Mouse (Mus musculus): Measurements from ENCODE around the gene Ormdl3. TPM values are rescaled to one million over a fixed set of nuclear protein-coding genes. Genes with fewer than 3 reads are reported as not detected.
A peak's percentile ranks its signal among the peaks of the same experiment; 100 is the strongest.
"Not testable (repeated sequence)": the region's sequence is repeated elsewhere in the genome, so short reads cannot be mapped to it uniquely, and the experiment has no call there.

The Ormdl3 gene
- polyA plus RNA-seq (2014; fragmentation: Nextera tagmentation; extraction: Ambion mirVana) = 7.2 and 8.5 TPM in 2 replicates

DNA sequence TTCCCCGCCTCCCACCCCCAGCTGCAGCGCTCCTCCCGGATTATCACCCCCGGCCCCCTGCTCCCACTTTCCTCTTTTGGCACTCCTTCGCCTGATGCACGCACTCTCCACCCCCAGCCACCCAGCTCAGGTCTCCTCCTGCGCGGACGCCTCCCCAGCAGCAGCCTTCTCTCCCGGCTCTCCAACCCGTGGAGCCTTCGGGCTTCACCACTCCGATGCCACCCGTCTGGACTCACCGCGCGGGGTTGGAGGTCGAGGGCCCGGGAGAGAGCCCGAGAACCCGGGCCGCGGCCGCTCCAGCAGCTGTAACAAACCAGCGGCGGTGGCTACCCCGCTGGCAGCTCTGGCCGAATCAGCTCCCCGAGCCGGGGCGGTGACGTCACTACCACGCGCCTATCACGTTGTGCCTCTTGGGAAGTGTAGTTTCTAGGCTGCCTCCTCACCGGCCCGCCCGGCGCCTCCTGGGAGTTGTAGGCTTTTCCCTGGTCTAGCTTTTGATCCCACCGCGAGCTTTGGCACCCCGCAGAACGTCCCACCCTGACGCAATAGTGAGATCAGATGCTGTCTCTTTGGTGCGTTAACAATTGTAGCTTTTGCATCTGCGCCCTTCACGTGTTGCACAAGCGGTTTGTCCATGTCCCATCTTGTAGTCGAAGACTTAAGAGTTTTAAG lies at the start of gene Ormdl3:
Gene Ormdl3 (minus strand): TSS at position 477 of the 672 bp plus-strand sequence.
- peak within 1 kb of the TSS; percentile 59 for H3K4me2 ChIP-seq (ENCODE audit: low read length)
- peaks cover 43% of the 10 kb centered on the region for H3K4me1 ChIP-seq (replicated peaks; ENCODE audit: control insufficient read depth, insufficient read depth, low read length)
- under 1% methylated on average over 49 of the region's 49 CpGs for WGBS

DNA sequence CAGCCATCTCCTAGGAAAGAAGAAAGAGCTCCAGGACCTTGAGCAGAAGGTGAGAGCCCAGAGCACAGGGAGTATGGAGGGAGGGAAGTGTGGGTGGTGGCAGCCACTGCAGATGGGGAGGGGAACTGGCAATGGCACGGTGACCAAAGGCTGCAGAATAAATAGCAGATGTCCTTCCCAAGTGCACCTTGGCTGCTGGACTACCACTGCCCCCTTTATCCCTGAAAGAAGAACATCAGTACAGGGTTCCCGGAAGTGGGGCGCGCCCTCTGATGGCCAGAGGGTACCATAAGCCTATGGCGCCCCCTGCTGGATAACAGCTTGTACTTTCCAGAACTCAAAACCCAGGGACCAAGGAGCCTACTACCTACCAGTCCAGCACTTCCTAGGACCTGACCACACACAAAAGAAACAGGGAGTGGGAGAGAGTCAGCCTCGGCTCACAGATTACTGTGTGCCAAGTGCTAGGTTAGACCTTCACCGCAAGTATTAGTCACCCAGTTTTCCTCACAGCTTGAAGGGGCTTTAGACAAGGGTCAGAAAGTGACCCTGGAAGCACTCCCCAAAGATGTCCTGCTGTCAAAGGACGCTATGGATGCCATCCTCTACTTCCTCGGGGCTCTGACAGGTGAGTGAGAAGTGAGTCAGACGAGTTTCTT lies 48.3 kb upstream of the Ormdl3 start:
- not testable (repeated sequence) for H3K36me3 ChIP-seq (ENCODE audit: control insufficient read depth, insufficient read depth, low read length); H3K4me2 ChIP-seq (ENCODE audit: low read length); H3K27ac ChIP-seq (ENCODE audit: low read depth); H3K4me3 ChIP-seq (ENCODE audit: low read depth, low read length); H3K9me3 ChIP-seq (ENCODE audit: control insufficient read depth, low read length); H3K27me3 ChIP-seq (replicated peaks; ENCODE audit: control insufficient read depth, insufficient read depth, low read length); ATAC-seq (replicated peaks; ENCODE audit: low FRiP score, low TSS enrichment, low read depth); H3K4me1 ChIP-seq (replicated peaks; ENCODE audit: control insufficient read depth, insufficient read depth, low read length); H3K9ac ChIP-seq (ENCODE audit: low read length)
- peak; percentile 57 for DNase-seq (ENCODE audit: low spot score)
- 41% methylated on average over 10 of the region's 10 CpGs for WGBS

More for the DNA sequence above, at the start of gene Ormdl3:
- ATAC-seq (replicated peaks; ENCODE audit: low FRiP score, low TSS enrichment, low read depth) (peak; percentile 91), DNase-seq (ENCODE audit: low spot score) (peak; percentile 99)
- Histone ChIP-seq H3K4me3 (ENCODE audit: low read depth, low read length) (peak within 1 kb of the TSS; percentile 83), H3K27me3 (replicated peaks; ENCODE audit: control insufficient read depth, insufficient read depth, low read length) (no peaks in the 10 kb centered on the region), H3K27ac (ENCODE audit: low read depth) (peak within 1 kb of the TSS; percentile 84), H3K9ac (ENCODE audit: low read length) (peak within 1 kb of the TSS; percentile 73), H3K36me3 (ENCODE audit: control insufficient read depth, insufficient read depth, low read length) (peaks cover 15% of the 10 kb centered on the region), H3K9me3 (ENCODE audit: control insufficient read depth, low read length) (no peaks in the 10 kb centered on the region)

DNA sequence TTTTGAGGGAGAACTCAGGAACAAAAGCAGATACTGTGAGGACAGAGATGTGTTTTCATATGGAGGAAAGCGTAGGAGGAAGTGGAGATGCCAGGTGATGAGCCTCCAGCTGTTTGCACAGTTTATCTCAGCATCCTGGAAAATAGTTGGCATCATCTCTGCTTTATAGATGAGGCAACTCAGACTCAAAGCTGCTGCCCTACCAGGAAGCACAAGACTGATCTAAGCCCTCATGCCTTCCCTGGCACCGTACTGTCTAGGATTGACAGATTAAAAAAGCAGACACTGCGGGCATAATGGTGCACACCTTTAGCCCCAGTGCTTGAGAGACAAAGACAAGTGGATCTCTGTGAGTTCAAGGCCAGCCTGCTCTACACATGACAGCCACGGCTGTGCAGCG lies 43.5 kb upstream of the Ormdl3 start:
- 91% methylated on average over 5 of the region's 5 CpGs for WGBS
- no peak for ATAC-seq (replicated peaks; ENCODE audit: low FRiP score, low TSS enrichment, low read depth)
- Histone ChIP-seq H3K4me1 (replicated peaks; ENCODE audit: control insufficient read depth, insufficient read depth, low read length) (no peaks in the 10 kb centered on the region), H3K36me3 (ENCODE audit: control insufficient read depth, insufficient read depth, low read length) (no peaks in the 10 kb centered on the region), H3K9me3 (ENCODE audit: control insufficient read depth, low read length) (no peaks in the 10 kb centered on the region), H3K4me3 (ENCODE audit: low read depth, low read length) (no peak overlapping the region), H3K27me3 (replicated peaks; ENCODE audit: control insufficient read depth, insufficient read depth, low read length) (no peaks in the 10 kb centered on the region), H3K9ac (ENCODE audit: low read length) (no peak overlapping the region), H3K27ac (ENCODE audit: low read depth) (no peak overlapping the region), H3K4me2 (ENCODE audit: low read length) (no peak overlapping the region)
- no peak for DNase-seq (ENCODE audit: low spot score)

DNA sequence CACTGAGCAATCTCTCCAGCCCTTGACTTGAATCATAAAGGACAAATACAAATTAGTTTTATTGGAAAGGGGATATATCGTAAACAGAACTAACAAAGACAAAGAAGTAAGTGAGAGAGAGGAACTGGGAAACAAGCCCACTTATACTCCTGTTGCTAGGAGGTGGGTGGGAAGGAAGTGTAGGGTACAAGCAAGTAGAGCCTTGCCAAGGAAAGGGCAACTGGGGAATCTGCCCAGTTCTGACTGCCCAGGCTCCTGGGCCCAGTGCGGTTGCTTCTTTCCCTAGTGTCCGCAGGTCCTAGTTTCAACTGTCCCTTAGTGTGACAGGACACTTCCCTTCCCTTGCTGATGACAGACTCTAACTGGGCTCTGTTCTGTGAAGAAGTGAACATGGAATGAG lies 41.5 kb upstream of the Ormdl3 start:
- Histone ChIP-seq H3K4me3 (ENCODE audit: low read depth, low read length) (no peak overlapping the region), H3K9me3 (ENCODE audit: control insufficient read depth, low read length) (no peaks in the 10 kb centered on the region), H3K36me3 (ENCODE audit: control insufficient read depth, insufficient read depth, low read length) (no peaks in the 10 kb centered on the region), H3K27me3 (replicated peaks; ENCODE audit: control insufficient read depth, insufficient read depth, low read length) (no peaks in the 10 kb centered on the region), H3K27ac (ENCODE audit: low read depth) (no peak overlapping the region), H3K4me1 (replicated peaks; ENCODE audit: control insufficient read depth, insufficient read depth, low read length) (no peaks in the 10 kb centered on the region), H3K9ac (ENCODE audit: low read length) (no peak overlapping the region), H3K4me2 (ENCODE audit: low read length) (no peak overlapping the region)
- ATAC-seq (replicated peaks; ENCODE audit: low FRiP score, low TSS enrichment, low read depth) (no peak), DNase-seq (ENCODE audit: low spot score) (no peak)
- whole genome bisulfite sequencing = 92% methylated on average over 3 of the region's 3 CpGs

DNA sequence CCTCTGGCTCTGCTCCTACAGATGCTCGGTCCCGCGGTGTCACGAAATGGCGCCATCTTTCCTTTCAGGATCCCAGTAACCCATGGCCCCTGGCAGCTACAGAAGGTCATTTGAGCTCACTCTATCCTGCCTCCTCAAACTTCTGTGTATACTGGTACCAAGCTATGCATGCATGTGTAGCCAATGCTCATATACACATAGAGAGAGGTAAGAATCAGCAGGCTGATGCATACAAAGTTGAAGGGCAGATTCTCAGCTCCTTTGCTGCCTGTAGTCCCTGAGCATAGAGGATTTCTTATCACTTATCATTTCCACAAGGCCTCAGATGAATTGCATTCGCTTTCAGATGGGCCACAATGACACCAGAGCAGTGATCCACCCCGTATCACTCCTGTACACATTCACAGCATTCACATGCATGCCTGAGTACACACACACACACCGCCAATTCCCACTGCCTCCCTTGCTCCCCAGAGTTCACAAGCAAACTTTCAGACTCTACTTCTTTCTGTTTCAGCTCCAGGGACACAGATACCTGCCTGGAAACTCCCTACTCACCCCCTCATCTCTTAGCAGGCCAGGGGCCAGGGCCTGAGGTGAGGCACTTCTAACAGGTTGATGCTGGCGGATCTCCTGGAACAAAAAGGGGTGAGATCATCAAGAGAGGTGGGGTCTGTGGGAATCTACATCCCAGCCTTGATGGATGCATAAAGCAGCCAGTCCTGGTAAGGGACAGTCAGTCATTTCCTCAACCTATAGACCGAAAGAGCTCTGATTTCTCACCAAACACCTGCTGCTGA lies 38.6 kb upstream of the Ormdl3 start, which contains the start of the genes Gm12355 and Gsdma3:
Gene Gm12355 (minus strand): TSS at position 51 of the 800 bp plus-strand sequence.
Gene Gsdma3 (plus strand): TSS at position 750 of the 800 bp plus-strand sequence.
- H3K4me1 ChIP-seq (replicated peaks; ENCODE audit: control insufficient read depth, insufficient read depth, low read length) = no peaks in the 10 kb centered on the region
- H3K27ac ChIP-seq (ENCODE audit: low read depth) = no peak within 1 kb of the TSS
- no peaks in the 10 kb centered on the region for H3K36me3 ChIP-seq (ENCODE audit: control insufficient read depth, insufficient read depth, low read length)
- no peak within 1 kb of the TSS for H3K4me3 ChIP-seq (ENCODE audit: low read depth, low read length)
- no peaks in the 10 kb centered on the region for H3K9me3 ChIP-seq (ENCODE audit: control insufficient read depth, low read length)
- H3K9ac ChIP-seq (ENCODE audit: low read length) = no peak within 1 kb of the TSS
- DNase-seq (ENCODE audit: low spot score) (no peak), ATAC-seq (replicated peaks; ENCODE audit: low FRiP score, low TSS enrichment, low read depth) (no peak)
- H3K27me3 ChIP-seq (replicated peaks; ENCODE audit: control insufficient read depth, insufficient read depth, low read length) = no peaks in the 10 kb centered on the region
- H3K4me2 ChIP-seq (ENCODE audit: low read length) = no peak within 1 kb of the TSS
- 90% methylated on average over 10 of the region's 10 CpGs for WGBS

DNA sequence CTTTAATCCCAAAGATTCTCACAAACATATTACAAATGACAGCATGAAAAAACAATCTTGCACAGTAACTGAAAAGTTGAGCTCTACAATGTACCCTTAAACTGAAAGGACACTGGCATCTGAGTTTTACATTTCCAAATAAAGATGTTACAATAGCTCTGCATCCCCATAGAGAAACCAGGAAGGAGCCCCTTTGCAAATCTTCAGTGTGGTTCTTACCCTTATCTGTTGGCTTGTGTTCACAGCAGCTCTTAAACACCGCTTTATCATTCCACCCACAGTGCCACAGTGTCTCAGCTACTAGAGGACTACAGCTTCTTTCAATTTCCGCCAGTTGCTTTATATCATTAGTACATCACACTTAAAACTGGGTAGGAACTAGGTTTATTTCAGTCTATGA lies 37.2 kb upstream of the Ormdl3 start:
- H3K27ac ChIP-seq (ENCODE audit: low read depth); H3K36me3 ChIP-seq (ENCODE audit: control insufficient read depth, insufficient read depth, low read length); H3K9ac ChIP-seq (ENCODE audit: low read length); H3K27me3 ChIP-seq (replicated peaks; ENCODE audit: control insufficient read depth, insufficient read depth, low read length); H3K4me2 ChIP-seq (ENCODE audit: low read length); ATAC-seq (replicated peaks; ENCODE audit: low FRiP score, low TSS enrichment, low read depth); H3K4me1 ChIP-seq (replicated peaks; ENCODE audit: control insufficient read depth, insufficient read depth, low read length); H3K9me3 ChIP-seq (ENCODE audit: control insufficient read depth, low read length); H3K4me3 ChIP-seq (ENCODE audit: low read depth, low read length); DNase-seq (ENCODE audit: low spot score): not testable (repeated sequence)
- 96% methylated on average over 2 of the region's 2 CpGs for WGBS

DNA sequence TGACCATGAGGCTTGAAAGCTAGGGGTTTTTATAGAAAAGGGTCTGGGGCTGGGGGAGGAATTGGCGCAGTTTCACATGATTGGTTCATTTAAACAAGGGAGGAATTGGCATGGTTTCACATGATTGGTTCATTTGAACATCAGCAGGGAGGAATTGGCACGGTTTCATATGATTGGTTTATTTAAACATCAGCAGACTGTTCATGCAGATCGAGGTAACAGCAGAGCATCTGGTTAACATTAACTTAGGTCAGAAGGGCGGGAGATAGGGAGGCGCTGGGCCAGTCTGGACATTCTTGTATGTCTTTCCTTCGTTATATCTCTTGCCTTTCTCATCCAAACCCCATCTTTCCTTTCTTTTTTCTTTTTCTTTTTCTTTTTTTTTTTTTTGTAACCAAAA lies 36.8 kb upstream of the Ormdl3 start:
- H3K4me1 ChIP-seq (replicated peaks; ENCODE audit: control insufficient read depth, insufficient read depth, low read length); H3K9me3 ChIP-seq (ENCODE audit: control insufficient read depth, low read length); ATAC-seq (replicated peaks; ENCODE audit: low FRiP score, low TSS enrichment, low read depth); H3K36me3 ChIP-seq (ENCODE audit: control insufficient read depth, insufficient read depth, low read length); H3K4me2 ChIP-seq (ENCODE audit: low read length); H3K27ac ChIP-seq (ENCODE audit: low read depth); H3K9ac ChIP-seq (ENCODE audit: low read length); H3K27me3 ChIP-seq (replicated peaks; ENCODE audit: control insufficient read depth, insufficient read depth, low read length); H3K4me3 ChIP-seq (ENCODE audit: low read depth, low read length): not testable (repeated sequence)
- 85% methylated on average over 6 of the region's 6 CpGs for WGBS
- DNase-seq (ENCODE audit: low spot score) = peak; percentile 28

DNA sequence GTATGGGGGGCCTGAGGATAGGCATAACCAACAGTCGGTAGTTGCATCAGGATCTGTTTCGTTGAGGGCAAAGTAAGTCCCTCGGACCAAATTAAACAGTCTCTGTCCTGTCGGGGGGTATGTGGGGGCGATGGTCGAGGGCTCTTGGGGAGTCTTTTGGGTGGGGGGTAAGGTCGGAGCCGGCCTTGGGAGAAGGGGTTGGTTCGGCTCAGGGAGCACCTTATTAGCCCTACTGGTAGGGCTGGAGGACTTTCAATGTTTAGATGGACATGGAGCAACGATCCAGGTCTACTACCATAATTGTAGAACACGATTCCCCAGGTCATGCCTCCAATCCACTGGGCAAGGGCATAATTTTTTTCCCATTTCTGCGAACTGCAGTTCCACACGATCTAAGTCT lies 33.6 kb upstream of the Ormdl3 start:
- H3K4me1 ChIP-seq (replicated peaks; ENCODE audit: control insufficient read depth, insufficient read depth, low read length) = no peaks in the 10 kb centered on the region
- H3K4me2 ChIP-seq (ENCODE audit: low read length) = no peak overlapping the region
- H3K27ac ChIP-seq (ENCODE audit: low read depth) = no peak overlapping the region
- H3K9ac ChIP-seq (ENCODE audit: low read length) = no peak overlapping the region
- H3K36me3 ChIP-seq (ENCODE audit: control insufficient read depth, insufficient read depth, low read length) = no peaks in the 10 kb centered on the region
- WGBS = 94% methylated on average over 13 of the region's 13 CpGs
- ATAC-seq (replicated peaks; ENCODE audit: low FRiP score, low TSS enrichment, low read depth) (no peak), DNase-seq (ENCODE audit: low spot score) (no peak)
- H3K9me3 ChIP-seq (ENCODE audit: control insufficient read depth, low read length) = no peaks in the 10 kb centered on the region
- H3K4me3 ChIP-seq (ENCODE audit: low read depth, low read length) = no peak overlapping the region
- H3K27me3 ChIP-seq (replicated peaks; ENCODE audit: control insufficient read depth, insufficient read depth, low read length) = no peaks in the 10 kb centered on the region
